Mouse (Mus musculus) kidney, postnatal 25 days (tissue): ENCODE data around the gene Fkbp2.

Experiments used
- DNase-seq, 2 experiments: peaks; one replicate each; pipeline ENCODE4 v3.0.0; 2021; ENCODE audit warnings: mixed read lengths in 2 of 2

Gene Fkbp2

GRCm38 (mm10) chr19:6990712-6991111 is 10.4 kb upstream of the Fkbp2 start:
- peak in 1 of 2 experiments; percentile 33 for DNase-seq

GRCm38 (mm10) chr19:6989251-6989650 is 8.9 kb upstream of the Fkbp2 start:
- no peak for DNase-seq

GRCm38 (mm10) chr19:6987904-6988285 is 7.6 kb upstream of the Fkbp2 start:
- no peak for DNase-seq

- peak in 1 of 2 experiments; percentile 74 for DNase-seq
Observed at GRCm38 (mm10) chr19:6987061-6987903, 7.0 kb upstream of the Fkbp2 start, which contains the start of gene Vegfb. Gene Vegfb, minus strand, starts transcription at chr19:6987651.

- DNase-seq, result no peak
Observed at GRCm38 (mm10) chr19:6985951-6986708, 5.8 kb upstream of the Fkbp2 start.

DNA sequence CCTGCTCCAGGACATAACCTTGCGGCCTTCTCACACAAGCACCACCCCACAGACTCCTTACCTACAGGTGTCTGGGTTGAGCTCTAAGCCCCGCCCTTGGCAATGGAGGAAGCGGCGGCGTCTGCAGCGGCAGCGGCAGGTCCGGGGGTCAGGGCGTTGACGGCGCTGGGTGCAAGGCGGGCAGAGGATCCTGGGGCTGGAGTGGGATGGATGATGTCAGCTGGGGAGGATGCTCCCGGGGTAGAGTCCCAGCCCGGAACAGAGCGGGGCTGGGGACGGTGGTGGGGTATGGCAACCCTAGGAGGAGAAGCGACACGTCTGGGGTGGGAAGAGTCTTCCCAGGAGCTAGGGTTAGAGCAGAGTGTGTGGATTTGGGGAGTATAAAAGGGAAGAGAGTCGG is 5.0 kb upstream of the Fkbp2 start:
- DNase-seq, result no peak

DNA sequence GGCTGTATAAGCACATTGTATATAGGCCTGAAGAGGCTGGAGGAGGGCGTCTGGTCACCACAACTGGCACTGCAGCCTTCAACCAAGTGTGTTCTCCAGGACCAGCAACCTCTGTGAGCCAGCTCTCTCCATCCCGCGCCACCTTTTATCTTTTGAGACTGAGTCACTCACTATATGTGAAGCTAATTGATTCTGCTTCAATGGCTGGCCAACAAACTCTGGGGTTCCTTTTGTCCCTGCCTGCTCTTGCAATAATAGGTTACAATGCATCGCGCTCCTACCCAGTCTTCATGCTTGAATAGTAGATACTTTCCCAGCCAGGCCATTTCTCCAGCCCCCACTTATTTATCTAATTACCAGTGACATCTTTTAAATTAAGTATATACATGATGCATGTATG is 3.3 kb upstream of the Fkbp2 start:
- DNase-seq, result no peak

GRCm38 (mm10) chr19:6981465-6981864 is 1.2 kb upstream of the Fkbp2 start:
- DNase-seq, result no peak

GRCm38 (mm10) chr19:6979486-6980380 is 568 bp downstream of the Fkbp2 start:
- DNase-seq, result peak; percentile 100

- no peak for DNase-seq
Observed at GRCm38 (mm10) chr19:6979001-6979479, 1.3 kb downstream of the Fkbp2 start.

- no peak for DNase-seq
Observed at GRCm38 (mm10) chr19:6978639-6978974, 1.7 kb downstream of the Fkbp2 start.

- DNase-seq, result no peak
Observed at GRCm38 (mm10) chr19:6977759-6978638, 2.3 kb downstream of the Fkbp2 start.

DNA sequence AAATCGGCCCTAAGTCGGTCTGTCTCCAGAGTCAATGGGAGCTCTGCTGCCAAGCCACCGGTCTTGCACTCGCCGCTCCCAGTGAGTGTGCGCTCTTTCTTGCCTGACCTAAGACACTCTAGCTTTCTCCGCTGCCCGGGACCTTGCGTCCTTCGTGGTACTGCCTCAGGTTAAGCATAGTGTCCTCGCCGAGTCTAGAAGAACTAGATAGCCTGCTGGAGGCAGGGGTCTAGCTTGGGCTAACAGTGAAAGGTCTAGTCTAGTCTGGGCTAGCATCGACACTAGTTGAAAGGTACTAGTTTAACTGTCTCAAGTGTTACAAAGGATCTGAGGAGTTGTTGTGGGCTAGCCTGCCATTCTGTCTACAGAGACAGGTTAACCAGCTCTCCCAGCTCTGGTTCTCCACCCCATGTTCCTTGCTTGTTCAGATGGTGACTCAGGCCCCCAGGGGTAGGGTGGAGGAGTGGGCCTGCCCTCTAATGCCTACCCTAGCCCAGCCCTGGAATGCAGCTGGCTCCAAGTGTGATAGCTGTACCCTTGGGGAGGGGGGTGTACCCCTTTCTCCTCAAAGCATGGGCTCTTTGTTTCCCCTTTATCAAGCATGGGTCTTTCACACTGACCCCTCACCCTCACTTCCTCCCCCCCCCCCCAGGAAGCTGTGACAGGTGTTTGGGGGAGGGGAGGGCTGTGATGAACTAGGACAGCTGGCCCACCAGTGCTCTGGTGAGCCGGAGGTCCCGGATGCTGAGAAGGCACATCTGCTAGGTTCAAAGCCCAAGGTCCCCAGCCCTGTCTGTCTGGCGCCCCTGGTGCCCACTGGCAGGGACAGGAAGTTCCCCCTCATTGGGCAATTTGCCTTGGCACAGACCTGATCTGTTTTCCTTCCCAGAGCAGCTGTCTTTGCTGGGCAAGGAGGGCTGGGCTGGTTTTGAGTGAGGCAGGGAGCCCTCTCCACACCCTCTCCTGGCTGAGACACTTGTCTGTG is 4.5 kb downstream of the Fkbp2 start, which contains the start of gene Plcb3:
Gene Plcb3 (minus strand): TSS at position 934 of the 985 bp plus-strand sequence.
- DNase-seq, result peak; percentile 51 to 84

DNA sequence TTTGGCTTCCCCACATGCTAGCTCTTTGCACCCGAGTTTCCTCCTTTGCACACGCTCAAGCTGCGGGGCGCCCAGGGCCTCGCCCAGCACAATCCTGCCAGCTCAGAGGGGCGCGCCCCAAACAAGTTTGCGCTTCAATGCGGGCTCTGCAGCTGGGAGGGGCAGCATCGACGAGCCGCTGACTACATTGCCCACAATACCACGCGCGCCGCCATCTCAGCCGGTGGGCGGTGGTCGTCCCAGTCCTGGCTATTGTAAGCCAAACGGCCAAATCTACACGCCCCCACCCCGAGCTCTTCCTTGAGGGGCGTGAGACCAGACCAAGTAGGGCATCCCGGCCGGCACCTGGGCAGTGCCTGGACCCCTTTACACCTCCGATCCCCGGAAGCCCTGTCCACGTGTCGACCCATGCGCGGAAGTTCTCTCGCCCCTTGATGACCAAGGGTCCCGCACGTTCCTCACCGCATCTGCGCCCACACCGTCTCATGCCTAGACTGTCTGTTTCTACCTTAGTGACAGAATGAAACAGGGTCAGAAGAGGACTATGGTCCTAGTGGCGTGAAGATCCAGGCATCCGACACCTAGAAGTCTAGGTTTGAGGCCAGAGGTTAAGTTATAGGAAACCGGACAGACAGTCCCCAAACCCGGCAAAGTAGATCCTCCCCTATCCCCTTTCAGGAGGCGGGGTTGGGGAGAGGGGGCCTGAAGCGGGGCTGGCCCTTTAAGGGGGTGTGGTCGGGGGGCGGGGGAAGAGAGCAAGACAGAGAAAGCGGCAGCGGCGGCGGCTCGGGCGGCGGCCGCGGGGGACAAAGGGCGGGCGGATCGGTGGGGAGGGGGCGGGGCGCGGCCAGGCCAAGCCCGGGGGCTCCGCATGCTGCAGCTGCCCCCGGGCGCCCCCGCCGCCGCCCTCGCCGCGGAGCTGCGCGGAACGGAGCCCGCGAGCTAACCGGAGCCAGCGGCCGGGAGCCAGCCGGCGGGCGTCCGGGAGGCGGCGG is 5.8 kb downstream of the Fkbp2 start, which contains the start of gene Ppp1r14b:
Gene Ppp1r14b (plus strand): TSS at position 758 of the 995 bp plus-strand sequence.
- peak; percentile 88 to 92 for DNase-seq

DNA sequence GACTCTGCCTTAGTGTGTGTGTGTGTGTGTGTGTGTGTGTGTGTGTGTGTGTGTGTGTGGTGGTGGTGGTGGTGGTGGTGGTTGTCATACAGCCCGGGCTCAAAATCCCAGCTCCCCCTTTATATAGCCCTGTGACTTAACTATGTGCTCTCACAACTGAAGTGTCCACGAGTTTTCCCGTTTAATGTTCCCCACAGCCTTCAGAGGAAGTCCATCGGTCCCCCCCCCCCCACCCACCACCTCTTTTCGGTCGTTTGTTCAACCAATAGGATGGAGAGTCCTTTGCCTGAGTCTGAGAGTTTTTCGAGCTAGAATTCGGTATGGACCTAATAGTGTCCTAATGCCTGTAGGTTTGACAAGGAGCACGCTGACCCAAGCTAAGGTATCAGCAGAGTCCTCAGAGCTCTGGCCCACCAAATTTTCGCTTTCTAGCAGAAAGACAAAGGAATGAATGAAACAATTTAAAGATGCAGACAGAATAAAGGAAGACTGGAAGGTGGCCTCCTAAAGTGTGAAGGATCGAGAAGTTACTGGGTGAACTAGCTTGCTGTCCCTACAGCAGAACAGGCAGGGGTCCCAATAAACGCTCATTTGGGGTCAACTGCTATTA is 6.6 kb downstream of the Fkbp2 start:
- no peak for DNase-seq

- DNase-seq, result no peak
Observed at GRCm38 (mm10) chr19:6972247-6972917, 7.9 kb downstream of the Fkbp2 start.

DNA sequence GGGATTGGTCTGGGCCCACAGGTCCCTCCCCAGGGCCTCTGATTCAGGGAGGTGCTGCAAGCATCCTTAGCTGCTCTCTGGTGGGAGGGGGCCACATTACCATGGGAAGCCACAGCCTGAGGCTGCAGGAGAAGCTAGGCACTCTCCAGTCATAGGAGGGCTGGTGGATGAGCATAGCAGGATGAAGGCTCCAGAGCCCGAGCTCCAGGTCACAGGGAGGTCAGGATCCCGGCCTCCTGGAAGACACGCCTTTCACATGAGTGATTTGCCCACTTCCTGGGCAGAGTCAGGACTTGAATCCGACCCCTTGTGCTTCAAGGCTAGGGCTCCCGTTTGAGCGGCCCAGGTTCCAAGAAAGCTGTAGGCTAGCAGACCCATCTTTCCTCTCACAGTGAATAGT is 8.7 kb downstream of the Fkbp2 start:
- DNase-seq, result no peak
